Mouse (Mus musculus) mammary gland, adult 2 months (tissue): Measurements from ENCODE around the gene Map3k13. TPM values are rescaled to one million over a fixed set of nuclear protein-coding genes. Genes with fewer than 3 reads are reported as not detected.

Source experiments
- polyA plus RNA-seq: library from polyadenylated mRNA; depleted of rRNA; stranded (reverse); fragments of >200 nt; gene quantifications from 2 replicates; pipeline ENCODE4 v1.2.3, GENCODE M21; 2012; ENCODE audit warnings: low replicate concordance; rRNA removed

Map3k13 gene
- polyA plus RNA-seq = 0.41 and 0.79 TPM in 2 replicates

DNA sequence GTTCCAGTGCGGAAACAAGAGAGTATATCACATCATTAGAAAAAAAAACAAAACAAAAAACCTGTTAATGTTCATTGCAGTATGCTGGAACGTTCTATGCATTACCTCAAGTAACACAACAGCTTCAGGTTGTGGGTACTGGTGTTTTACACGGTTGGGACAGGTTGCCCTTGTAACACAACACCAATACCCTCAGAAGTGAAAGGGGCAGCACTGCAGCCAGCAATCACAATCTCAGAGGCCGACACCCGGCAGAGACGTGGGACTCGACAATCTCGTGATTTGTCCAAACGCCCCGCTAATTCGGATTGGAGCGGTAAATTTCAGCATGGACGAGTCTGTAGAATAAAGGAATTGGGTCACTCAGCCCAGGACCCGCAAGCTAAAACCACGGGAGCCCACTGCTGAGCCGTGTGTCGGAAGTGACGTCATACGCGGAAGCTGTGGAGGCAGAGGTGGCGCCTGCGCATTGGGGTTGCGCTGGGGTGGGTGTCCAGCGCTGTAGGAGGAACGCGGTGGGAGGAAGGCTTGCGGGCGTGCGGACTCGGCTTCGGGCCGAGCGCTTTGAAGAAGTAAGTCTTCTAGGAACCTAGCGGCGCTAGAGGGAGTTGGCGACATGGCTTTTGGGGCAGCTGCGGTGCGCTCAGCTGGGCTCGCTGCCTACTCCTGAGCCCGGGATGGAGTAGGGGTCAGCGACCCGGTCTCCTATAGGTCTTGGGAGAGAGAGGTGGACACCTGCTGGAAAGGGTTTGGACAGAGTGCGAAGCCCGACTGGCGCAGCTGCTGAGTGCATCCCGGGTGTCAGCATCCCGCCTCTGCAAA, at the start of gene Map3k13:
Map3k13 (plus strand) TSS at position 472 of the 822 bp plus-strand sequence.

GRCm38 (mm10) chr16:21787516-21788353, 6.4 kb upstream of the Map3k13 start, which contains the start of gene Ehhadh:
Gene Ehhadh (minus strand): TSS chr16:21787807.

GRCm38 (mm10) chr16:21946761-21947715, 152.9 kb downstream of the Map3k13 start, which contains the start of gene Tmem41a:
Gene Tmem41a (minus strand): TSS chr16:21947552.

Other genes with a start within 250 kb of the Map3k13 start
- 14.9 and 16.6 TPM in 2 replicates for gene 2510009E07Rik, start 99.7 kb upstream of the Map3k13 start, polyA plus RNA-seq
- gene Ehhadh, start 6.5 kb upstream of the Map3k13 start, polyA plus RNA-seq = 11.3 and 20.7 TPM in 2 replicates
- 12.0 and 16.4 TPM in 2 replicates for gene Tmem41a, start 153.2 kb downstream of the Map3k13 start, polyA plus RNA-seq
- gene Liph, start 201.3 kb downstream of the Map3k13 start, polyA plus RNA-seq = 1.4 and 2.5 TPM in 2 replicates
- gene Senp2, start 215.1 kb downstream of the Map3k13 start, polyA plus RNA-seq = 6.8 and 14.5 TPM in 2 replicates